Mouse (Mus musculus): ENCODE results near the gene Bpi.

GRCm38 (mm10) chr2:158276451-158276850 lies 18.6 kb downstream of the Bpi start:
- TF ChIP-seq CTCF (conservative IDR thresholded peaks at IDR 0.05 in 1 of 2, IDR thresholded peaks at IDR 0.05 in 1 of 2; ENCODE audit: low read depth in 2 of 2, low read length in 2 of 2), result no peak
- TF ChIP-seq POLR2AphosphoS2 (IDR thresholded peaks at IDR 0.05; ENCODE audit: low read depth, low read length), result no peak
- TF ChIP-seq ZMIZ1 (IDR thresholded peaks at IDR 0.05; ENCODE audit: low read depth, low read length), result no peak

All from CH12.LX (cell line).